In genomic region chr7:80269751-80270255, GRCm38 (mm10) we compare ENCODE assay signal across 8 mouse cellular contexts. TPM values are rescaled to one million over a fixed set of nuclear protein-coding genes. Genes with fewer than 3 reads are reported as not detected.
DNase-seq lines count a peak whose midpoint lies in the region; ATAC-seq and TF ChIP-seq lines count a peak whose summit lies in the region.

No protein-coding gene starts in this region.

- DNase-seq in heart, postnatal 36 days, result no peak
- DNase-seq in adipocyte (ENCODE audit: low spot score), result peak; percentile 55
- no peak for DNase-seq in forebrain, embryonic 10.5 days (ENCODE audit: extremely low spot score, low spot score)
- DNase-seq in kidney, postnatal 0 days (ENCODE audit: low spot score), result peak; percentile 19
- no peak for DNase-seq in thymus, postnatal 4 days
- DNase-seq in left cerebral cortex, postnatal 25 days (ENCODE audit: low spot score in 2 of 2), result no peak

- intact Hi-C loops in heart, postnatal 36 days (cut with DNase I), result loop anchor here (2.0 to 10.0 kb wide), 2 partner anchors 55 to 335 kb away; partner anchors contain the start of genes Arpin and Rccd1
- intact Hi-C loops in left cerebral cortex, postnatal 25 days (cut with DNase I), result no loop called here

- WGBS in heart, embryonic 14.5 days, result under 1% methylated on average over 23 of the region's 23 CpGs
- WGBS in forebrain, embryonic 10.5 days, result under 1% methylated on average over 23 of the region's 23 CpGs
- under 1% methylated on average over 23 of the region's 23 CpGs for WGBS in kidney, postnatal 0 days

- H3K9ac ChIP-seq in heart, embryonic 14.5 days (ENCODE audit: low read length), result peak overlapping the region; percentile 89
- peak overlapping the region; percentile 71 for H3K9ac ChIP-seq in kidney, postnatal 0 days (ENCODE audit: low read depth, low read length)

- H3K4me1 ChIP-seq in heart, embryonic 14.5 days (ENCODE audit: control insufficient read depth in 2 of 2, insufficient read depth in 2 of 2, low read length in 2 of 2), result peaks cover 2 to 18% of the 10 kb centered on the region in 2 experiments; a peak in 3 of 4 replicates
- peaks cover 27% of the 10 kb centered on the region for H3K4me1 ChIP-seq in forebrain, embryonic 10.5 days
- H3K4me1 ChIP-seq in kidney, postnatal 0 days (replicated peaks; ENCODE audit: insufficient read depth, low read length), result peaks cover 13% of the 10 kb centered on the region

- no peaks in the 10 kb centered on the region for H3K27me3 ChIP-seq in heart, embryonic 14.5 days (ENCODE audit: control insufficient read depth, insufficient read depth, low read length)
- H3K27me3 ChIP-seq in forebrain, embryonic 10.5 days (ENCODE audit: poor library complexity, severe bottlenecking), result no peaks in the 10 kb centered on the region
- no peaks in the 10 kb centered on the region for H3K27me3 ChIP-seq in kidney, postnatal 0 days (ENCODE audit: insufficient read depth, low read length)

- peaks cover 54% of the 10 kb centered on the region for H3K36me3 ChIP-seq in heart, embryonic 14.5 days (ENCODE audit: control insufficient read depth, insufficient read depth, low read length)
- peaks cover 57% of the 10 kb centered on the region for H3K36me3 ChIP-seq in forebrain, embryonic 10.5 days (replicated peaks)
- H3K36me3 ChIP-seq in kidney, postnatal 0 days (ENCODE audit: insufficient read depth, low read length), result peaks cover 31% of the 10 kb centered on the region

- ATAC-seq in heart, embryonic 14.5 days (ENCODE audit: insufficient number of reproducible peaks, insufficient read depth, low FRiP score, low read depth), result peak; percentile 64
- peak; percentile 72 for ATAC-seq in kidney, postnatal 0 days (replicated peaks; ENCODE audit: low FRiP score, low read depth)
- peak; percentile 54 for ATAC-seq in megakaryocyte progenitor cell, adult 5-6 weeks (replicated peaks; ENCODE audit: poor library complexity)

- peak overlapping the region; percentile 82 to 91 for H3K4me3 ChIP-seq in heart, embryonic 14.5 days (ENCODE audit: control insufficient read depth in 1 of 2, insufficient read depth in 1 of 2, low read depth in 1 of 2, low read length in 2 of 2)
- peak overlapping the region; percentile 93 for H3K4me3 ChIP-seq in forebrain, embryonic 10.5 days
- peak overlapping the region; percentile 68 for H3K4me3 ChIP-seq in kidney, postnatal 0 days (replicated peaks; ENCODE audit: low read depth, low read length)

- peak overlapping the region; percentile 94 for H3K4me2 ChIP-seq in heart, embryonic 14.5 days (ENCODE audit: low read length)
- peak overlapping the region; percentile 97 for H3K4me2 ChIP-seq in kidney, postnatal 0 days (ENCODE audit: low read length)

- peaks cover 6% of the 10 kb centered on the region for H3K9me3 ChIP-seq in heart, embryonic 14.5 days (ENCODE audit: control insufficient read depth, low read length)
- H3K9me3 ChIP-seq in forebrain, embryonic 10.5 days, result peaks cover 14% of the 10 kb centered on the region
- H3K9me3 ChIP-seq in kidney, postnatal 0 days (replicated peaks; ENCODE audit: low read length), result no peaks in the 10 kb centered on the region

- H3K27ac ChIP-seq in heart, embryonic 14.5 days (replicated peaks in 1 of 2; ENCODE audit: control insufficient read depth in 1 of 2, insufficient read depth in 1 of 2, low read depth in 2 of 2, low read length in 2 of 2), result peak overlapping the region; percentile 49 to 80
- peak overlapping the region; percentile 86 for H3K27ac ChIP-seq in forebrain, embryonic 10.5 days
- peak overlapping the region; percentile 79 for H3K27ac ChIP-seq in kidney, postnatal 0 days

- TF ChIP-seq CTCF in kidney, postnatal 0 days (IDR thresholded peaks at IDR 0.05; ENCODE audit: low read depth), result no peak

RNA-seq across cellular contexts. Expression of gene Vps33b, which starts 0.4 kb away (rescaled TPM):
- 11.4 and 12.0 TPM in 2 replicates for polyA plus RNA-seq in heart, embryonic 14.5 days (2014; fragmentation: Nextera tagmentation; extraction: Ambion mirVana)
- 1 to 10 TPM; 6.2 to 7.2 TPM for total RNA-seq in heart, postnatal 36 days (2021)
- polyA plus RNA-seq in forebrain, embryonic 10.5 days (2016; fragmentation: Nextera tagmentation; extraction: Ambion mirVana), result 17.3 and 18.5 TPM in 2 replicates
- polyA plus RNA-seq in kidney, postnatal 0 days (2015; fragmentation: Nextera tagmentation; extraction: Ambion mirVana), result 4.9 and 5.7 TPM in 2 replicates
- 29.0 and 39.9 TPM in 2 replicates for total RNA-seq in megakaryocyte progenitor cell, adult 5-6 weeks (2015)
- total RNA-seq in megakaryocyte progenitor cell, adult 5-6 weeks (2017), result 19.7 and 32.0 TPM in 2 replicates
- total RNA-seq in left cerebral cortex, postnatal 25 days (2021), result 10 to 100 TPM; 20.2 to 20.6 TPM

RNA-seq across cellular contexts. Expression of gene Ngrn, which starts 8.8 kb away (rescaled TPM):
- 41.8 and 42.8 TPM in 2 replicates for polyA plus RNA-seq in heart, embryonic 14.5 days (2014; fragmentation: Nextera tagmentation; extraction: Ambion mirVana)
- 10 to 100 TPM; 26.7 to 29.0 TPM for total RNA-seq in heart, postnatal 36 days (2021)
- 43.0 and 44.9 TPM in 2 replicates for polyA plus RNA-seq in forebrain, embryonic 10.5 days (2016; fragmentation: Nextera tagmentation; extraction: Ambion mirVana)
- 48.9 and 50.6 TPM in 2 replicates for polyA plus RNA-seq in kidney, postnatal 0 days (2015; fragmentation: Nextera tagmentation; extraction: Ambion mirVana)
- total RNA-seq in megakaryocyte progenitor cell, adult 5-6 weeks (2015), result 27.6 and 29.4 TPM in 2 replicates
- total RNA-seq in megakaryocyte progenitor cell, adult 5-6 weeks (2017), result 24.6 and 25.9 TPM in 2 replicates
- 10 to 100 TPM; 43.5 to 45.1 TPM for total RNA-seq in left cerebral cortex, postnatal 25 days (2021)

RNA-seq across cellular contexts. Expression of gene Ttll13, which starts 23.6 kb away (rescaled TPM):
- polyA plus RNA-seq in heart, embryonic 14.5 days (2014; fragmentation: Nextera tagmentation; extraction: Ambion mirVana), result 0.62 and 1.6 TPM in 2 replicates
- under 1 TPM; 0.14 to 0.53 TPM for total RNA-seq in heart, postnatal 36 days (2021)
- polyA plus RNA-seq in forebrain, embryonic 10.5 days (2016; fragmentation: Nextera tagmentation; extraction: Ambion mirVana), result 0.84 and 0.99 TPM in 2 replicates
- polyA plus RNA-seq in kidney, postnatal 0 days (2015; fragmentation: Nextera tagmentation; extraction: Ambion mirVana), result 1.0 and 1.1 TPM in 2 replicates
- total RNA-seq in megakaryocyte progenitor cell, adult 5-6 weeks (2015), result 1.5 TPM in 1 of 2 replicates, not detected in the other
- total RNA-seq in megakaryocyte progenitor cell, adult 5-6 weeks (2017), result not detected in 2 replicates
- 1 to 10 TPM; 1.1 to 2.2 TPM for total RNA-seq in left cerebral cortex, postnatal 25 days (2021)

RNA-seq across cellular contexts. Expression of gene Prc1, which starts 24.4 kb away (rescaled TPM):
- 148 and 149 TPM in 2 replicates for polyA plus RNA-seq in heart, embryonic 14.5 days (2014; fragmentation: Nextera tagmentation; extraction: Ambion mirVana)
- 1 to 10 TPM; 2.2 to 2.5 TPM for total RNA-seq in heart, postnatal 36 days (2021)
- polyA plus RNA-seq in forebrain, embryonic 10.5 days (2016; fragmentation: Nextera tagmentation; extraction: Ambion mirVana), result 242 and 249 TPM in 2 replicates
- polyA plus RNA-seq in kidney, postnatal 0 days (2015; fragmentation: Nextera tagmentation; extraction: Ambion mirVana), result 53.8 and 59.6 TPM in 2 replicates
- total RNA-seq in megakaryocyte progenitor cell, adult 5-6 weeks (2015), result 94.9 and 96.2 TPM in 2 replicates
- 152 and 153 TPM in 2 replicates for total RNA-seq in megakaryocyte progenitor cell, adult 5-6 weeks (2017)
- 1 to 10 TPM; 1.5 TPM for total RNA-seq in left cerebral cortex, postnatal 25 days (2021)

RNA-seq across cellular contexts. Expression of gene Gdpgp1, which starts 37.1 kb away (rescaled TPM):
- 3.3 and 3.6 TPM in 2 replicates for polyA plus RNA-seq in heart, embryonic 14.5 days (2014; fragmentation: Nextera tagmentation; extraction: Ambion mirVana)
- total RNA-seq in heart, postnatal 36 days (2021), result 1 to 10 TPM; 1.5 to 1.8 TPM
- polyA plus RNA-seq in forebrain, embryonic 10.5 days (2016; fragmentation: Nextera tagmentation; extraction: Ambion mirVana), result 6.3 and 6.7 TPM in 2 replicates
- polyA plus RNA-seq in kidney, postnatal 0 days (2015; fragmentation: Nextera tagmentation; extraction: Ambion mirVana), result 2.1 and 2.9 TPM in 2 replicates
- 7.1 TPM in 2 replicates for total RNA-seq in megakaryocyte progenitor cell, adult 5-6 weeks (2015)
- total RNA-seq in megakaryocyte progenitor cell, adult 5-6 weeks (2017), result 2.0 and 2.4 TPM in 2 replicates
- 1 to 10 TPM; 5.9 to 6.6 TPM for total RNA-seq in left cerebral cortex, postnatal 25 days (2021)

Comparison
In these comparisons a context has a peak if more than half of its experiments do, and no peak if none do; other contexts are left out.
1. DNase-seq: peak in adipocyte (single experiment) and kidney, postnatal 0 days (single experiment); none in heart, postnatal 36 days (0 of 2), forebrain, embryonic 10.5 days (single experiment), thymus, postnatal 4 days (single experiment) and left cerebral cortex, postnatal 25 days (0 of 2).
2. Peak in every context shown above with its lines, with median percentiles within 50 percentile points of each other: ATAC-seq, H3K27ac ChIP-seq and H3K4me3 ChIP-seq.